Mouse (Mus musculus) testis, adult 2 months (tissue): ENCODE measurements around the gene Sptbn4. TPM values are rescaled to one million over a fixed set of nuclear protein-coding genes. Genes with fewer than 3 reads are reported as not detected.

Experiments
- H3K27ac ChIP-seq: fragments of 200-500 bp; 2 replicates; pipeline ENCODE4 v1.5.1; 2012; ENCODE audit warnings: low read depth, low read length; ENCODE audit not compliant: control insufficient read depth, insufficient read depth
- H3K27me3 ChIP-seq: fragments of 200-500 bp; 2 replicates; pipeline ENCODE4 v1.6.1; 2012; ENCODE audit warnings: mild to moderate bottlenecking, low read length, moderate library complexity; ENCODE audit not compliant: control insufficient read depth, insufficient read depth
- H3K36me3 ChIP-seq: fragments of 200-500 bp; 2 replicates; pipeline ENCODE4 v1.6.1; 2012; ENCODE audit warnings: mild to moderate bottlenecking, low read length; ENCODE audit not compliant: control insufficient read depth, insufficient read depth
- H3K4me1 ChIP-seq: fragments of 200-500 bp; 2 replicates; pipeline ENCODE4 v1.6.1; 2012; ENCODE audit warnings: low read length; ENCODE audit not compliant: control insufficient read depth, insufficient read depth
- H3K4me3 ChIP-seq: fragments of 200-500 bp; 2 replicates; pipeline ENCODE4 v1.5.1; 2012; ENCODE audit warnings: low read depth, mild to moderate bottlenecking, low read length, moderate library complexity, mixed read lengths; ENCODE audit not compliant: control insufficient read depth
- CTCF ChIP-seq: fragments of 200-500 bp; IDR thresholded peaks from 2 replicates; pipeline ENCODE4 v1.5.1; 2012; ENCODE audit warnings: low read depth, mild to moderate bottlenecking, inconsistent platforms, low read length, moderate library complexity; ENCODE audit not compliant: control insufficient read depth, insufficient read depth, insufficient replicate concordance
- POLR2A ChIP-seq: fragments of 200-500 bp; IDR thresholded peaks from 2 replicates; pipeline ENCODE4 v1.6.1; 2012; ENCODE audit warnings: low read depth, mild to moderate bottlenecking, inconsistent platforms, low read length, moderate library complexity; ENCODE audit not compliant: control insufficient read depth
- polyA plus RNA-seq: library from polyadenylated mRNA; depleted of rRNA; stranded (reverse); fragments of >200 nt; gene quantifications from 2 replicates; pipeline ENCODE4 v1.2.3, GENCODE M21; 2012

Gene Sptbn4
- polyA plus RNA-seq, 1 experiment: 34.7 TPM

- Histone ChIP-seq H3K36me3 (no peaks in the 10 kb centered on the region), H3K27ac (peak overlapping the region; percentile 90), H3K4me1 (peaks cover 11% of the 10 kb centered on the region), H3K4me3 (peak overlapping the region; percentile 87), H3K27me3 (no peaks in the 10 kb centered on the region)
- TF ChIP-seq POLR2A: no peak
Measured at GRCm38 (mm10) chr7:27473835-27474489, 26.5 kb upstream of the Sptbn4 start.

GRCm38 (mm10) chr7:27473156-27473834 lies 25.8 kb upstream of the Sptbn4 start, which contains the start of gene Sertad3:
Sertad3 (plus strand) TSS chr7:27473768.
- H3K36me3 ChIP-seq: no peaks in the 10 kb centered on the region

GRCm38 (mm10) chr7:27472596-27472995 lies 25.1 kb upstream of the Sptbn4 start:
- Histone ChIP-seq H3K4me1 (peaks cover 11% of the 10 kb centered on the region), H3K36me3 (no peaks in the 10 kb centered on the region), H3K4me3 (peak overlapping the region; percentile 17; the same call in 1 of the 2 replicates), H3K27me3 (no peaks in the 10 kb centered on the region), H3K27ac (peak overlapping the region; percentile 66)
- TF ChIP-seq POLR2A (no peak), CTCF (no peak)

More at GRCm38 (mm10) chr7:27473156-27473834, 25.8 kb upstream of the Sptbn4 start, which contains the start of gene Sertad3:
- Histone ChIP-seq H3K27me3 (no peaks in the 10 kb centered on the region), H3K4me1 (peaks cover 11% of the 10 kb centered on the region), H3K4me3 (peak within 1 kb of the TSS; percentile 87), H3K27ac (peak within 1 kb of the TSS; percentile 90)
- TF ChIP-seq POLR2A (peak; percentile 58; the same call in 1 of the 2 replicates), CTCF (no peak)

- no peaks in the 10 kb centered on the region for H3K36me3 ChIP-seq
- no peak overlapping the region for H3K4me3 ChIP-seq
- H3K4me1 ChIP-seq: peaks cover 11% of the 10 kb centered on the region
- H3K27me3 ChIP-seq: no peaks in the 10 kb centered on the region
- TF ChIP-seq CTCF (no peak), POLR2A (no peak)
- H3K27ac ChIP-seq: no peak overlapping the region
Measured at GRCm38 (mm10) chr7:27471390-27472120, 24.1 kb upstream of the Sptbn4 start.

GRCm38 (mm10) chr7:27467648-27468047 lies 20.2 kb upstream of the Sptbn4 start:
- no peaks in the 10 kb centered on the region for H3K27me3 ChIP-seq
- no peak overlapping the region for H3K4me3 ChIP-seq
- no peak overlapping the region for H3K27ac ChIP-seq
- H3K4me1 ChIP-seq: no peaks in the 10 kb centered on the region; the same call in 1 of the 2 replicates
- TF ChIP-seq CTCF: no peak
- TF ChIP-seq POLR2A: no peak
- no peaks in the 10 kb centered on the region for H3K36me3 ChIP-seq

- no peak overlapping the region for H3K4me3 ChIP-seq
- TF ChIP-seq POLR2A: no peak
- no peak for TF ChIP-seq CTCF
- H3K27ac ChIP-seq: no peak overlapping the region
- H3K27me3 ChIP-seq: no peaks in the 10 kb centered on the region
- peaks cover 2% of the 10 kb centered on the region for H3K4me1 ChIP-seq
- no peaks in the 10 kb centered on the region for H3K36me3 ChIP-seq
Measured at GRCm38 (mm10) chr7:27460477-27460876, 13.0 kb upstream of the Sptbn4 start.

- H3K4me1 ChIP-seq: peaks cover 2% of the 10 kb centered on the region
- no peak overlapping the region for H3K4me3 ChIP-seq
- TF ChIP-seq POLR2A: no peak
- TF ChIP-seq CTCF: no peak
- H3K27ac ChIP-seq: no peak overlapping the region
- H3K36me3 ChIP-seq: no peaks in the 10 kb centered on the region
- H3K27me3 ChIP-seq: no peaks in the 10 kb centered on the region
Measured at GRCm38 (mm10) chr7:27459640-27460039, 12.2 kb upstream of the Sptbn4 start.
